Mouse (Mus musculus) limb, embryonic 11.5 days (tissue): Measurements from ENCODE around the gene Rtp1. TPM values are rescaled to one million over a fixed set of nuclear protein-coding genes. Genes with fewer than 3 reads are reported as not detected.
A peak's percentile ranks its signal among the peaks of the same experiment; 100 is the strongest.

Experiments used
- ATAC-seq: fragments of 200-750 bp; cut with Nextera tagmentation; 2 replicates; pipeline ENCODE4 v1.8.0; 2017; ENCODE audit warnings: low read depth; ENCODE audit not compliant: insufficient number of reproducible peaks, low FRiP score, low TSS enrichment
- DNase-seq: peaks from one replicate; pipeline ENCODE4 v3.0.0-alpha.2; 2015; ENCODE audit warnings: low spot score
- H3K27ac ChIP-seq: fragments of 300-500 bp; sonication (generic); replicated peaks from 2 replicates; pipeline ENCODE4 v1.5.1; 2014; ENCODE audit warnings: low read depth, mild to moderate bottlenecking, low read length
- H3K27me3 ChIP-seq: fragments of 300-500 bp; sonication (generic); 2 replicates; pipeline ENCODE4 v1.6.1; 2014; ENCODE audit warnings: mild to moderate bottlenecking, low read length, mixed read lengths; ENCODE audit not compliant: control insufficient read depth, insufficient read depth
- H3K36me3 ChIP-seq: fragments of 300-500 bp; sonication (generic); 2 replicates; pipeline ENCODE4 v1.6.1; 2014; ENCODE audit warnings: mild to moderate bottlenecking, low read length, moderate library complexity, mixed read lengths; ENCODE audit not compliant: control insufficient read depth, insufficient read depth
- H3K4me1 ChIP-seq: fragments of 300-500 bp; sonication (generic); 2 replicates; pipeline ENCODE4 v1.6.1; 2014; ENCODE audit warnings: low read length, mixed read lengths; ENCODE audit not compliant: control insufficient read depth, insufficient read depth
- H3K4me2 ChIP-seq: fragments of 300-500 bp; sonication (generic); 2 replicates; pipeline ENCODE4 v1.6.1; 2014; ENCODE audit warnings: low read depth, mild to moderate bottlenecking, moderate library complexity; ENCODE audit not compliant: severe bottlenecking
- H3K4me3 ChIP-seq: fragments of 300-500 bp; sonication (generic); 2 replicates; pipeline ENCODE4 v1.5.1; 2014; ENCODE audit warnings: low read depth, low read length
- H3K9ac ChIP-seq: fragments of 300-500 bp; sonication (generic); 2 replicates; pipeline ENCODE4 v1.6.1; 2014; ENCODE audit warnings: mild to moderate bottlenecking, low read length
- H3K9me3 ChIP-seq: fragments of 300-500 bp; sonication (generic); 2 replicates; pipeline ENCODE4 v1.6.1; 2016; ENCODE audit warnings: low read length; ENCODE audit not compliant: control insufficient read depth
- WGBS: fragments of 180-500 bp; shearing (Covaris S2); extraction: QIAGEN DNeasy Blood & Tissue Kit; methylation state at CpG from one replicate; pipeline ENCODE4 v1.1.7; 2014; 5-methylcytosine and 5-hydroxymethylcytosine counted together
- polyA plus RNA-seq: library from polyadenylated mRNA; unstranded; fragments of >200 nt; fragmentation: Nextera tagmentation; extraction: Ambion mirVana; gene quantifications from 2 replicates; pipeline ENCODE4 v1.2.1, GENCODE M21; 2014

Rtp1 gene
- polyA plus RNA-seq, 1 experiment from 2014 or later: not detected

DNA sequence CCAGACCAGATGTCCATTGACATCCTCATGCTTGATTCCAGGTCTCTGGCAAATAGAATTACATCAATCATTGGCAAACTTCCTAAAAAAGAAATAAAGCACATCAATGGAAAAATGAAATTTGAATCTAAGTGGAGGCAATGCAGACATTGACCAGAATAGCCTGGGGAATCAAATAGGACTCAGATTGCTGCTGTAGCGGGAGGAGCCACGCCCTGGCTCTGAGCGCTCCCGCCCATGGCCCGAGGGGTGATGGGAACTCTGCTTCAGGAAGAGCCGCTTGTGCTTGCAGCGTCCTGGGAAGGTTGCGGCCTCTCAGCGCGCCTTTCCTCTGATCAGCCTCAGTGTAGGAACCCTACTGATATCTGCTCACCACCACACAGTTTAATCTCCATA lies 12.7 kb upstream of the Rtp1 start:
- Histone ChIP-seq H3K36me3 (no peaks in the 10 kb centered on the region), H3K4me1 (0 out of 2 replicates have a peak, but pooled peaks cover 6% of the 10 kb centered on the region), H3K4me3 (no peak overlapping the region), H3K27me3 (no peaks in the 10 kb centered on the region), H3K4me2 (peak overlapping the region; percentile 43), H3K27ac (no peak overlapping the region), H3K9ac (no peak overlapping the region; the same call in 1 of the 2 replicates), H3K9me3 (no peaks in the 10 kb centered on the region)
- ATAC-seq (no peak), DNase-seq (peak; percentile 47)
- WGBS: 29% methylated on average over 10 of the region's 10 CpGs

DNA sequence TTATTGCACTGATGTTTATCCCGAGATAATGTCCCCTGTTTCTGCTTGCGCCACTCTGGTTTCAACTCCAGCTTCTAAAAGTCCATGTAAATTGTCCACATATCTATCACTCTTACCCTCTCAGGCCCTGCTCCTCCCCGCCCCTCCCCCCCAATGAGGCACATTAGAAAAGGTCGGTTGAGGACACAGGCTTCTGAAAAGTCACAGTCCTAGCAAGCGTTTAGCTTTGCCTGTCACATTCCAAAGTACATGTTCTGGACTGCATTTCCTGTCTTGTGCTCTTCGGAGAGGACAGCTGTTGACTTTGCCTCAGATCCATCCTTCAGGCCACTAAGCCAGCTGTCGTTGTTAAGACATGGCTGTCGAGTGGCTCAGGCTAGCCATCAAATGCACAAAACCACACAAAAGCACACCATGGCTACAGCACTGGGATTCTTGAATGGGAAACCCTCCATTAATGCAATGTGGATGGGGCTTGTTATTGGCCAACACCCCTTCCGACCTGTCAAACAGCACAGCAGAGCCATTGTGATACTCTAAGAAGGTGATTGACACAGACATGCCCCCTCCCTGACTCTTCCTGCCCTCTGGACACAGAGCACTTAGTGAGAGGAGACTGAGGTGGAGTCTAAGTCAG lies 12.2 kb upstream of the Rtp1 start:
- ATAC-seq: no peak
- no peak for DNase-seq
- Histone ChIP-seq H3K4me1 (0 out of 2 replicates have a peak, but pooled peaks cover 6% of the 10 kb centered on the region), H3K9me3 (no peaks in the 10 kb centered on the region), H3K9ac (no peak overlapping the region), H3K4me3 (no peak overlapping the region), H3K27me3 (no peaks in the 10 kb centered on the region), H3K27ac (no peak overlapping the region), H3K4me2 (peak overlapping the region; percentile 43), H3K36me3 (no peaks in the 10 kb centered on the region)
- 58% methylated on average over 9 of the region's 9 CpGs for WGBS

DNA sequence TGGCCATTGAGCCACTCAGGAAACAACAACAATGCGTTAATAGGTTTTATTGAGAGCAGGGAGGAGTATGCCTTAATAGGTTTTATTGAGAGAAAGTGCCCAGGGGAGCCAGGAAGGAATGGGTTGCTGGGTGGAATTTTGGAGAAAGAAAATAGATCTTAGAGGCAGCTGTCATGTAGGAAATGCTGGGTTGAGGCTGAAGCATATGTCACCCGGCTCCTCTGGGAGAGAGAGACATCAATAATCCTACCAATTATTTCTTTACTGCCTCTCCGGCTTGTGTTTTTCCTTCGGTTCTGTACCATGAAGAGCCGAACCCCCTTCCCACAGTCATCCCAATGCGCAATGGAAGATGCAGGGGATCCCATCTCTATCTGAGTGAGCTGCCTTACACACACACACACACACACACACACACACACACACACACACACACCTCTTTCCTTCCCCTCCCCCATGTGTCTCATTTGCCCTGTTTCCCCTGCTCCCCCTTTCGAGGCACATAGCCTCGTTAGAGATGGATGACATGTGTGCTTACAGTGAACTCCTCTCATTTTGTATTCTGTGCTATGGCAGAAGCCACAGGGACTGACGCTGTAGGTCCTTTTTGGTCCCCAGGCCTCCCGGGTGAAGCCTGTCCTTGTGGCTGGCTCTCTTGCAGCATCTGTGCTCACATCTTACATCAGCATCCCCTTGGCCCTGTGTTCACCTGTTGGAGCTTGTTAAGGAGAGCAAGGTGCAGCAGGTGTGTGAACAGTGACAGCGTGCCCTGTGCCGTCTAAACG lies 11.3 kb upstream of the Rtp1 start:
- H3K4me1 ChIP-seq: 0 out of 2 replicates have a peak, but pooled peaks cover 6% of the 10 kb centered on the region
- no peak overlapping the region for H3K4me3 ChIP-seq
- no peaks in the 10 kb centered on the region for H3K36me3 ChIP-seq
- H3K9ac ChIP-seq: no peak overlapping the region
- H3K9me3 ChIP-seq: no peaks in the 10 kb centered on the region
- no peak for DNase-seq
- no peak for ATAC-seq
- H3K27me3 ChIP-seq: no peaks in the 10 kb centered on the region
- WGBS: 74% methylated on average over 13 of the region's 13 CpGs
- H3K4me2 ChIP-seq: no peak overlapping the region
- no peak overlapping the region for H3K27ac ChIP-seq

DNA sequence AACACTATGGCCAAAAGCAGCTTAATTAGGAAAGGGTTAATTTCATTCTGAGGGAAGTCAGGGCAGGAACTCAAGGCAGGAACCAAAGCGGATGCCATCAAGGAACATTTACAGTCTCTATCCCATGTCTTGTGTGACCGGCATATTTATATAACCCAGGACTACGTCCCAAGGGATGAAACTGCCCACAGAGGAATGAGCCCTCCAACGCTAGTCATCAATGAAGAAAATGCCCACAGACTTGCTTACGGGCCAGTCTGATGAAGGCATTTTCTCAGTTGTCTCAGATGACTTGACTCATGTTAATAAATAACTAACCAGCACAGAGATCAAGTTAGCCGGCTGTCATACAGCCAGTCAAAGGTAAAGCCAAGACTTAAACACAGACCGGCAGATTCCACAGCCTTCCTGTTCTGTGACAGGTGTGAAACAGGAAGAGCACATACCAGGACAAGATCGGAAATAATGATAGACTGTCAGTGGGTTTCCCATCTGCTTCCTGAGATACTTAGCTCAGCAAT lies 9.3 kb upstream of the Rtp1 start:
- 90% methylated on average over 8 of the region's 8 CpGs for WGBS
- Histone ChIP-seq H3K36me3 (no peaks in the 10 kb centered on the region), H3K9me3 (no peaks in the 10 kb centered on the region), H3K4me2 (no peak overlapping the region), H3K4me3 (no peak overlapping the region), H3K27ac (no peak overlapping the region), H3K4me1 (0 out of 2 replicates have a peak, but pooled peaks cover 6% of the 10 kb centered on the region), H3K27me3 (no peaks in the 10 kb centered on the region), H3K9ac (no peak overlapping the region)
- DNase-seq: no peak
- ATAC-seq: no peak

DNA sequence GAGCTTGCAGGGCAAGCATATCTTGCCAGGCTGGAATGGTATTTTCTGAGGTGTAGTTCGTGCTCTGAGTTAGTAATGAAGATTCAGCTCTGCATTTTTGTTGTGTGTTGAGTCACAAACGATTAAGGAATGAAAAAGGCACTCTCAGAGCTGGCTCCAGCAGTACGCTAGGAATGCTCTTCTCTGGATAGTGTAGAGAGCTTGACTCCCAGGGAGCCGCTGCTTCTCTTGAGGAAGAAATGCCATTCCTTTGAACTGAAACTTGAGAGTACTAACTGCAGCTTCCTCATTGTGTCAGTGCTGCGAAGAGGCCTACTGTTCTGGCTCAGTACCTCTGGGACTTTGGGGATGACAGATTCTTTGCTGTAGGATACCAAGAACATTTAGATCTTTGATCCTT lies 5.1 kb upstream of the Rtp1 start:
- Histone ChIP-seq H3K4me3 (no peak overlapping the region), H3K36me3 (no peaks in the 10 kb centered on the region), H3K9ac (no peak overlapping the region), H3K9me3 (no peaks in the 10 kb centered on the region), H3K4me1 (no peaks in the 10 kb centered on the region), H3K4me2 (no peak overlapping the region), H3K27ac (no peak overlapping the region), H3K27me3 (no peaks in the 10 kb centered on the region)
- ATAC-seq (no peak), DNase-seq (no peak)
- WGBS: 78% methylated on average over 5 of the region's 5 CpGs

DNA sequence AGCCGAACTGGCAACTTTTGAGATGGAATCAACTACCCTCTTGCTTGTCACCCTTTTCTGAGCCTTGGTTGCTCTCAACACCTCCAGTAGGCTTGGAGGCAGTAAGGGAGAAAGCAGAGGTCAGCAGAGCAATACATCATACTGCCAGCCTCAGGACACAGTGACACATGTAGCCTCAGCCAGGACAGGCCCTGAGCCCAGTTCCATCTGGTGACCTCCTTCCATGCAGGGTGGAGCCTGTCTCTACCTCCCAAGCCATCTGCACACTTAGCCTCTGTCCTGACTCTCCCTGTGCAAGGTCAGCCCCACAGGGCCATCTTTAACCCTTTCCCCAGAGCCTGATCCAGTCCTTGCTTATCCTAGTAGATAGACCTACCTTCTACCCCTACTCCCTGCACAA lies 1.2 kb upstream of the Rtp1 start:
- 55% methylated on average over 1 of the region's 1 CpGs for WGBS
- no peaks in the 10 kb centered on the region for H3K36me3 ChIP-seq
- ATAC-seq (no peak), DNase-seq (no peak)
- H3K27me3 ChIP-seq: no peaks in the 10 kb centered on the region
- no peak overlapping the region for H3K9ac ChIP-seq
- H3K4me1 ChIP-seq: no peaks in the 10 kb centered on the region
- H3K27ac ChIP-seq: no peak overlapping the region
- no peaks in the 10 kb centered on the region for H3K9me3 ChIP-seq
- H3K4me2 ChIP-seq: no peak overlapping the region
- H3K4me3 ChIP-seq: no peak overlapping the region

DNA sequence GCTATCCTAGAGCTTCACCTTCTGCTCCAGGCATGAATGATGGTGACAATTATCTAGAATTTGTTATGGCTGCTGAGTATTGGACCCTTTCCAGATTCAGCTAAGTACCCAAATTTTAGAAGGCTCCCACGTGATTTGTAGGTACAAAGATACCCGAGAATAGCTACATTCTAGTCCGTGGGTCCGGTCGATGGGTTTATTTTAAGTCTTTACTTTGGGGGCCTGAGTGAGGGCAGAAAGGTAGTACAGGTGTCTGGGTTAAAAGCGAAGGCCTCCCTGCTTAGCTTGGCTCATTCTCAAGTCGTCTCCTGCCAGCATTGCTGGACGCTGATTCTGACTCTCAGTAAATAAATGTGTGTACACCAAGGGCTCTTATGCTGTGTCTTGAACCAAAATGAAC lies 1.1 kb downstream of the Rtp1 start:
- 90% methylated on average over 8 of the region's 8 CpGs for WGBS
- Histone ChIP-seq H3K4me1 (no peaks in the 10 kb centered on the region), H3K4me2 (no peak overlapping the region), H3K4me3 (no peak overlapping the region), H3K27me3 (no peaks in the 10 kb centered on the region), H3K9ac (no peak overlapping the region), H3K9me3 (no peaks in the 10 kb centered on the region), H3K27ac (no peak overlapping the region), H3K36me3 (no peaks in the 10 kb centered on the region)
- DNase-seq (no peak), ATAC-seq (no peak)

DNA sequence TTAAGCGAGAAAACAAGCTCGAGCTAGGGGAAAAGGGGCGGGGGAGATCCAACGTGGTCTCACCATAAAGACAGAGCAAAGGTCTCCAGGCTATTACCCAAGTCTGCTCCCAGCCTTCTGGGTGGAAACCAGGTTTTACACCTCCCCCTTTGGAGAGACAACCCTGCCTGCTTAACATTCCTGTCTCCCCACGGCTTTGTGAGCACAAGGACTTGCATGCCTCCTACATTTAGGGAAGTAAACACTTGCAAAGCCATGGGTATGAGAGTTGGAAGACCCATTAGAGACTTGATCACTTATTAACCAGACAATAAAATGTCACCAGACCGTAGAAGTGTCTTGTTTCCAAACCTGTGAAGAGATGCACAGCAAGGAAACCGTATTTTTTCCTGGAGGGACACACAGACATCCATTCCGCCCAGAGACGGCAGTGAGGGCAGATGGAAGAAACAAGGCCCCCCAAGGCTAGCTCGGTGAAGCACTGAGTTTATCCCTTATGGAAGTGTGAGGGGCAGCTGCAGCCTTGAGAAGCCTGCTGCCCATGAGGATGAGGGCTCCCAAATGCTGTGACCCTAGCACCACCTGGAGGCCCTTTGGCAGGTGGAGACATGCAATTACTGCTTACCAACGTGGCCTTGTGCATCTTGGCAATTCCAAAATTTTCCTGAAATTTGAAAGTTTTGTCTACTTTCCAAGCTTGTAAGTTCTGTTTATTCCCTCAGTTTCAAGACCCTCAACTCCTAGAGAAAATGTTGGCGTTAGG lies 8.7 kb downstream of the Rtp1 start:
- no peak for DNase-seq
- WGBS: 64% methylated on average over 12 of the region's 12 CpGs

More for the DNA sequence above, 8.7 kb downstream of the Rtp1 start:
- H3K27ac ChIP-seq: no peak overlapping the region
- H3K9ac ChIP-seq: no peak overlapping the region
- no peaks in the 10 kb centered on the region for H3K27me3 ChIP-seq
- no peak overlapping the region for H3K4me3 ChIP-seq
- H3K9me3 ChIP-seq: no peaks in the 10 kb centered on the region
- H3K36me3 ChIP-seq: no peaks in the 10 kb centered on the region
- H3K4me2 ChIP-seq: no peak overlapping the region
- H3K4me1 ChIP-seq: no peaks in the 10 kb centered on the region
- ATAC-seq: no peak
